Mouse (Mus musculus) kidney, postnatal 4 days (tissue): ENCODE results near the gene Cast.

Experiments used
- DNase-seq, 2 experiments: peaks; one replicate each; pipeline ENCODE4 v3.0.0; 2021; ENCODE audit warnings: mixed read lengths in 2 of 2

Gene Cast

GRCm38 (mm10) chr13:74808152-74808929 is at the start of gene Cast:
Gene Cast, minus strand, starts transcription at chr13:74808810.
- DNase-seq, result peak; percentile 70 to 79

GRCm38 (mm10) chr13:74854338-74855047 is 45.9 kb upstream of the Cast start:
- DNase-seq, result peak; percentile 74 to 81

- no peak for DNase-seq
Observed at GRCm38 (mm10) chr13:74850823-74851222, 42.2 kb upstream of the Cast start.

GRCm38 (mm10) chr13:74845886-74846285 is 37.3 kb upstream of the Cast start:
- no peak for DNase-seq

- DNase-seq, result no peak
Observed at GRCm38 (mm10) chr13:74834543-74834942, 25.9 kb upstream of the Cast start.

GRCm38 (mm10) chr13:74822095-74822494 is 13.5 kb upstream of the Cast start:
- DNase-seq, result no peak

- no peak for DNase-seq
Observed at GRCm38 (mm10) chr13:74815753-74816152, 7.1 kb upstream of the Cast start.

- peak; percentile 81 to 87 for DNase-seq
Observed at GRCm38 (mm10) chr13:74807446-74808151, 1.0 kb downstream of the Cast start.

- DNase-seq, result no peak
Observed at GRCm38 (mm10) chr13:74806934-74807333, 1.7 kb downstream of the Cast start.

GRCm38 (mm10) chr13:74794435-74794834 is 14.2 kb downstream of the Cast start:
- no peak for DNase-seq

- no peak for DNase-seq
Observed at GRCm38 (mm10) chr13:74787681-74788080, 20.9 kb downstream of the Cast start.

GRCm38 (mm10) chr13:74772151-74772550 is 36.5 kb downstream of the Cast start:
- DNase-seq, result no peak

- peak; percentile 93 to 95 for DNase-seq
Observed at GRCm38 (mm10) chr13:74770480-74770879, 38.1 kb downstream of the Cast start.

- peak; percentile 1 to 10 for DNase-seq
Observed at GRCm38 (mm10) chr13:74769871-74770270, 38.7 kb downstream of the Cast start.

GRCm38 (mm10) chr13:74767186-74767585 is 41.4 kb downstream of the Cast start:
- no peak for DNase-seq

- DNase-seq, result no peak
Observed at GRCm38 (mm10) chr13:74762741-74763140, 45.9 kb downstream of the Cast start.

GRCm38 (mm10) chr13:74759152-74759551 is 49.5 kb downstream of the Cast start:
- DNase-seq, result no peak

- peak; percentile 2 to 6 for DNase-seq
Observed at GRCm38 (mm10) chr13:74743219-74743618, 65.4 kb downstream of the Cast start.

GRCm38 (mm10) chr13:74736396-74736795 is 72.2 kb downstream of the Cast start:
- no peak for DNase-seq

- no peak for DNase-seq
Observed at GRCm38 (mm10) chr13:74735834-74736233, 72.8 kb downstream of the Cast start.

GRCm38 (mm10) chr13:74733726-74734125 is 74.9 kb downstream of the Cast start:
- DNase-seq, result no peak

GRCm38 (mm10) chr13:74719002-74719401 is 89.6 kb downstream of the Cast start:
- no peak for DNase-seq

GRCm38 (mm10) chr13:74696225-74696624 is 112.4 kb downstream of the Cast start:
- no peak for DNase-seq
